Mouse (Mus musculus): ENCODE data around the gene Lmnb2.

DNA sequence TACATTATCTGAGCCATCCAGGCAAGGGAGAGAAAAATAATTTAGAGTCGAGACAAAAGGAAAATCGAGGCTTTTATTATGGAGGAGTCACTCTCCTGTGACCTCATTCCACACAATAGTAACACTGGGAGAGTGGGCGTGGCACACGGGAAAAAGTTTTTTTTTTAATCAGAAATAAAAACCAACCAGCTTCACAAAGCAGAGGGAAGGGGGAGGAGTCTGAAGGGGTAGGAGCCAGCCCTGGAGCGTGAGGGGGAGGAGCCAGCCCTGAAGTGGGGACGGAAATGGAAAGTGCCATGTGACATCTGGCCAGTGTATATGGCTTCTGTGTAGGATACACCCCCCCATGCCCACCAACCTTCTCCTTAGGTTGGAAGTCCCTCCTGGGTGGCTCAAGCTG, 30.5 kb upstream of the Lmnb2 start:
- TF ChIP-seq FLI1 (IDR thresholded peaks at IDR 0.05; ENCODE audit: low read length), result no peak
- TF ChIP-seq GATA1 (IDR thresholded peaks at IDR 0.05; ENCODE audit: borderline replicate concordance, low read length), result no peak

Measured in megakaryocyte, embryonic 14.5 days (primary cell).